Mouse (Mus musculus) G1E-ER4 (cell line): ENCODE results near the gene Cfap44. TPM values are rescaled to one million over a fixed set of nuclear protein-coding genes. Genes with fewer than 3 reads are reported as not detected.

Experiments used
- GATA1 ChIP-seq: IDR thresholded peaks from one replicate; pipeline ENCODE4 v1.8.0; 2012; ENCODE audit warnings: low read length, inconsistent platforms
- polyA plus RNA-seq: library from polyadenylated mRNA; stranded (reverse); fragments of >175 nt; gene quantifications from 2 replicates; pipeline ENCODE4 v1.2.3, GENCODE M21; 2012

Cfap44 gene
- polyA plus RNA-seq, 1 experiment, result not detected

DNA sequence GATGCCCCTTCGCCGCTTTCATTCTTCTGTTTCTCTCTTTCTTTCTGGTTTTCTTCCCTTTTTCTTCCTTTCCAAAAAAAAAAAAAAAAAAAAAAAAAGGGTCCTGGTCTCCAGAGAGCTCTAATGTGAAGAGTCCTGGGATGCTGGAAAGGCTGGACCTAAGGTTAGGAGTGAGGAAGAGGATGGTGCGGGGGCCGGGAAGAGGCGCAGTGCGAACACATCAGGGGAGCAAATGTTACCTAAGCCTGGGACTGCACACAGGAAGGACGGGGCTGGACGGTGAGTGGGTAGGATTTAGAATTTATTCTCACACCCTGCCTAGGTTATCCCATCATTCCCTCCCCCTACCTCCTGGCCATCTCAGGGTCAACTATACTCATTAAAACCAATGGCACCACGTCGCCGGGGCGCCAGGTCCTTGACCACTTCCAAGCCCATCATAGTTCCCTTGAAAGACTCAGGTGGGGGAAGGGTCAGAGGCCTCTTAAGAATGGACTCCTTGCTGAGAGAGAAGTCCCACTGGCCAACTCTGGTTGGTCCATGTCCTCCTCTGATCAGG lies 136.7 kb downstream of the Cfap44 start:
- no peak for TF ChIP-seq GATA1

Other genes starting within 250 kb of the Cfap44 start
- gene Usf3, start 221.6 kb upstream of the Cfap44 start, polyA plus RNA-seq, result 4.2 and 6.2 TPM in 2 replicates
- gene Sidt1, start 61.6 kb upstream of the Cfap44 start, polyA plus RNA-seq, result not detected in 2 replicates
- 4.8 and 6.3 TPM in 2 replicates for gene Spice1, start 47.7 kb upstream of the Cfap44 start, polyA plus RNA-seq
- gene Boc, start 164.1 kb downstream of the Cfap44 start, polyA plus RNA-seq, result not detected in 2 replicates